Mouse (Mus musculus): ENCODE measurements at regions not wholly inside any gene's neighbourhood (a gene's known extent, or its start where the extent isn't known, plus 50 kb on each side); places are given as distances from the start of the nearest gene placed in this dataset.

- H3K9me3 ChIP-seq (ENCODE audit: low read length): no peaks in the 10 kb centered on the region
- no peaks in the 10 kb centered on the region for H3K36me3 ChIP-seq (replicated peaks; ENCODE audit: insufficient read depth, low read length)
- H3K4me2 ChIP-seq (ENCODE audit: low read depth, low read length): no peak overlapping the region
- DNase-seq (no peak), ATAC-seq (no peak)
- no peak for TF ChIP-seq CTCF (IDR thresholded peaks at IDR 0.05; ENCODE audit: low read depth)
- TF ChIP-seq EP300 (IDR thresholded peaks at IDR 0.05; ENCODE audit: low read depth): no peak
- no peaks in the 10 kb centered on the region for H3K4me1 ChIP-seq (ENCODE audit: insufficient read depth)
- H3K9ac ChIP-seq (replicated peaks): no peak overlapping the region
- H3K27ac ChIP-seq (ENCODE audit: low read depth): no peak overlapping the region
- no peak overlapping the region for H3K4me3 ChIP-seq (ENCODE audit: low read depth, low read length)
- no peaks in the 10 kb centered on the region for H3K27me3 ChIP-seq (ENCODE audit: insufficient read depth, low read length)
- WGBS (ENCODE audit: insufficient replicate concordance): 80% methylated on average over 4 of the region's 4 CpGs
Measured at GRCm38 (mm10) chr15:5561783-5562182, 317.8 kb upstream of the Ptger4 start.

- H3K4me1 ChIP-seq (ENCODE audit: insufficient read depth): no peaks in the 10 kb centered on the region
- no peak overlapping the region for H3K9ac ChIP-seq (replicated peaks)
- TF ChIP-seq CTCF (IDR thresholded peaks at IDR 0.05; ENCODE audit: low read depth): no peak
- no peak for TF ChIP-seq EP300 (IDR thresholded peaks at IDR 0.05; ENCODE audit: low read depth)
- ATAC-seq (no peak), DNase-seq (no peak)
- no peak overlapping the region for H3K4me3 ChIP-seq (ENCODE audit: low read depth, low read length)
- no peak overlapping the region for H3K27ac ChIP-seq (ENCODE audit: low read depth)
- H3K27me3 ChIP-seq (ENCODE audit: insufficient read depth, low read length): no peaks in the 10 kb centered on the region
- H3K36me3 ChIP-seq (replicated peaks; ENCODE audit: insufficient read depth, low read length): no peaks in the 10 kb centered on the region
- no peak overlapping the region for H3K4me2 ChIP-seq (ENCODE audit: low read depth, low read length)
- no peaks in the 10 kb centered on the region for H3K9me3 ChIP-seq (ENCODE audit: low read length)
Measured at GRCm38 (mm10) chr15:5574366-5574765, 330.4 kb upstream of the Ptger4 start.

GRCm38 (mm10) chr15:5579559-5579958 lies 335.6 kb upstream of the Ptger4 start:
- WGBS (ENCODE audit: insufficient replicate concordance): 60% methylated on average over 2 of the region's 2 CpGs
- Histone ChIP-seq H3K9ac (replicated peaks) (no peak overlapping the region), H3K27ac (ENCODE audit: low read depth) (no peak overlapping the region), H3K4me2 (ENCODE audit: low read depth, low read length) (no peak overlapping the region), H3K27me3 (ENCODE audit: insufficient read depth, low read length) (no peaks in the 10 kb centered on the region), H3K36me3 (replicated peaks; ENCODE audit: insufficient read depth, low read length) (no peaks in the 10 kb centered on the region), H3K4me3 (ENCODE audit: low read depth, low read length) (no peak overlapping the region), H3K4me1 (ENCODE audit: insufficient read depth) (no peaks in the 10 kb centered on the region), H3K9me3 (ENCODE audit: low read length) (no peaks in the 10 kb centered on the region)
- ATAC-seq (no peak), DNase-seq (no peak)
- TF ChIP-seq EP300 (IDR thresholded peaks at IDR 0.05; ENCODE audit: low read depth): no peak
- no peak for TF ChIP-seq CTCF (IDR thresholded peaks at IDR 0.05; ENCODE audit: low read depth)

GRCm38 (mm10) chr15:5580416-5580815 lies 336.4 kb upstream of the Ptger4 start:
- WGBS (ENCODE audit: insufficient replicate concordance): 89% methylated on average over 4 of the region's 4 CpGs
- Histone ChIP-seq H3K4me3 (ENCODE audit: low read depth, low read length) (no peak overlapping the region), H3K27ac (ENCODE audit: low read depth) (no peak overlapping the region), H3K4me1 (ENCODE audit: insufficient read depth) (no peaks in the 10 kb centered on the region), H3K4me2 (ENCODE audit: low read depth, low read length) (no peak overlapping the region), H3K9me3 (ENCODE audit: low read length) (no peaks in the 10 kb centered on the region), H3K9ac (replicated peaks) (no peak overlapping the region), H3K27me3 (ENCODE audit: insufficient read depth, low read length) (no peaks in the 10 kb centered on the region), H3K36me3 (replicated peaks; ENCODE audit: insufficient read depth, low read length) (no peaks in the 10 kb centered on the region)
- TF ChIP-seq EP300 (IDR thresholded peaks at IDR 0.05; ENCODE audit: low read depth) (no peak), CTCF (IDR thresholded peaks at IDR 0.05; ENCODE audit: low read depth) (no peak)
- ATAC-seq (no peak), DNase-seq (no peak)

DNA sequence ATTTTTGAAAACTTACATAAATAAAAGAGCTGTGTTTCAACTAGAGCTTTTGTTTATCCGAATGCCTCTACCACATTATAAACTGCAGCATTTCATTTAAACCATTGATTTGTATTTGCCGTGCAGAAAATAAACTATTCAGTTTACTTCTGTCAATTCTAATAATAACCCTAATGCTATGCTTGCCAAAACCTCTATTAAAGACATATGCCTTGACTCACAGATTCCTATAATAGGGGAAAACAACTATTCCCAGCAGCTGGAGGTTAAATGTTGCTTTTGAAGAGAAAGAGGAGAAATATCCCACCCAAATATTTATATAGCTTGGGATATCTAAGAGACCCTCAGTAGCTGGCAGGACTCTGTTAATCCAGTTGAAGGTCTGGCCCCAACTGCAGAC lies 340.4 kb upstream of the Ptger4 start:
- WGBS (ENCODE audit: insufficient replicate concordance): 80% methylated on average over 2 of the region's 2 CpGs
- no peak for DNase-seq
- no peaks in the 10 kb centered on the region for H3K4me1 ChIP-seq (ENCODE audit: insufficient read depth)
- H3K36me3 ChIP-seq (replicated peaks; ENCODE audit: insufficient read depth, low read length): no peaks in the 10 kb centered on the region
- no peak overlapping the region for H3K4me2 ChIP-seq (ENCODE audit: low read depth, low read length)
- ATAC-seq: no peak
- no peak overlapping the region for H3K4me3 ChIP-seq (ENCODE audit: low read depth, low read length)
- H3K9ac ChIP-seq (replicated peaks): no peak overlapping the region
- no peak overlapping the region for H3K27ac ChIP-seq (ENCODE audit: low read depth)
- no peaks in the 10 kb centered on the region for H3K9me3 ChIP-seq (ENCODE audit: low read length)
- TF ChIP-seq EP300 (IDR thresholded peaks at IDR 0.05; ENCODE audit: low read depth) (no peak), CTCF (IDR thresholded peaks at IDR 0.05; ENCODE audit: low read depth) (no peak)
- H3K27me3 ChIP-seq (ENCODE audit: insufficient read depth, low read length): no peaks in the 10 kb centered on the region

DNA sequence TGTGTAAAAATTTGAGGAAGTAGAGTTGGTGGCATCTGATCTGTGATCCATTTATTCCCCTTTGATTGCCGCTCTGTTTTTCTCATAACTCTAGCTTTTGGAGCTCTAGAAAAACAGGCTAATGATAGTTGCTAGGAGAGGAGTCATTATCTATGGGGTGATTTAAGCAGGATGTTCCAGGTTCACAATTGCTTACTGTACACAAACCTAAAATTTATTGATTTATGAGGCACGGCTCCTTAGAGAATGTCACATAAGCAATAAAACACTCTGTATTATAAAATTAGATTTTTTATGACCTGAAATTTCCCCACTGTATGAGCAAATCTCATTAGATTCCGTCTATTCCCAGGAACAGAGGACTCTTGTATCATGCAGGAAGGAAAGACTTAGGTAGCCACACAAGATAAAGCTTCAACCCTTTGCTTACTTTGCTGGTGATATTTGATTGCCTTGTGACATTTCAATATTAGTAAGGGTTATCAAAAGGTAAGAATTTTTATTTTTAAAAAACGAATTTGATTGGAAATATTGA lies 360.8 kb upstream of the Ptger4 start:
- Histone ChIP-seq H3K4me1 (ENCODE audit: insufficient read depth) (no peaks in the 10 kb centered on the region), H3K4me2 (ENCODE audit: low read depth, low read length) (no peak overlapping the region), H3K27ac (ENCODE audit: low read depth) (no peak overlapping the region), H3K4me3 (ENCODE audit: low read depth, low read length) (no peak overlapping the region), H3K9ac (replicated peaks) (no peak overlapping the region), H3K36me3 (replicated peaks; ENCODE audit: insufficient read depth, low read length) (no peaks in the 10 kb centered on the region), H3K27me3 (ENCODE audit: insufficient read depth, low read length) (no peaks in the 10 kb centered on the region), H3K9me3 (ENCODE audit: low read length) (no peaks in the 10 kb centered on the region)
- DNase-seq: no peak
- TF ChIP-seq EP300 (IDR thresholded peaks at IDR 0.05; ENCODE audit: low read depth) (no peak), CTCF (IDR thresholded peaks at IDR 0.05; ENCODE audit: low read depth) (no peak)
- WGBS (ENCODE audit: insufficient replicate concordance): 61% methylated on average over 4 of the region's 4 CpGs
- no peak for ATAC-seq

DNA sequence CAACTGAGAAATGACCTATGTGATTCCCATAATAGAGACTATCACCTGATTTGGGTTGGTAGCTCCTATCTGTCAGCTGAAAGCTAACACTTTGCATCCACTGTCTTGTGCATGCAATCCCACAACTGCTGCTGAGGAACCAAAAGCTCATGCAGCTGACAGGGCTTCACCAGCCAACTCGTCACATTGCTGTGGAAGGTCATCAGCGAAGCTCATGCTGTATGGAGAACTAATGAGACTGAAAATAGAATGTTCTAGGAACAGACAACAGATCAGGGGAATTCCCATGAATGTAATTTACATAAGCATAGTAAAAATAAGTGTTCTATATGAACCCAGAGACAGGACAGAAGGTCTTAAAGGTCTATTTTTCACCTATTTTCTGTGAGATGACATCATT lies 363.5 kb upstream of the Ptger4 start:
- H3K36me3 ChIP-seq (replicated peaks; ENCODE audit: insufficient read depth, low read length): no peaks in the 10 kb centered on the region
- DNase-seq (no peak), ATAC-seq (no peak)
- no peak overlapping the region for H3K4me2 ChIP-seq (ENCODE audit: low read depth, low read length)
- H3K9me3 ChIP-seq (ENCODE audit: low read length): no peaks in the 10 kb centered on the region
- TF ChIP-seq EP300 (IDR thresholded peaks at IDR 0.05; ENCODE audit: low read depth) (no peak), CTCF (IDR thresholded peaks at IDR 0.05; ENCODE audit: low read depth) (no peak)
- H3K27ac ChIP-seq (ENCODE audit: low read depth): no peak overlapping the region
- H3K27me3 ChIP-seq (ENCODE audit: insufficient read depth, low read length): no peaks in the 10 kb centered on the region
- H3K4me3 ChIP-seq (ENCODE audit: low read depth, low read length): no peak overlapping the region
- H3K4me1 ChIP-seq (ENCODE audit: insufficient read depth): no peaks in the 10 kb centered on the region
- H3K9ac ChIP-seq (replicated peaks): no peak overlapping the region
- WGBS (ENCODE audit: insufficient replicate concordance): 66% methylated on average over 2 of the region's 2 CpGs

Measured in liver, postnatal 0 days (tissue).